Mouse (Mus musculus) gastrocnemius, adult 18-20 months (tissue): ENCODE results near the gene Fam178b. TPM values are rescaled to one million over a fixed set of nuclear protein-coding genes. Genes with fewer than 3 reads are reported as not detected.

Experiments
- DNase-seq: peaks from one replicate; pipeline ENCODE4 v3.0.0; 2021; ENCODE audit warnings: low spot score
- total RNA-seq, 2 experiments: library from RNA; stranded (reverse); gene quantifications; 2 replicates each; pipeline ENCODE4 v1.2.3; 2021

Fam178b gene
- total RNA-seq, 2 experiments from 2014 or later, result 0.43 to 0.59 TPM

DNA sequence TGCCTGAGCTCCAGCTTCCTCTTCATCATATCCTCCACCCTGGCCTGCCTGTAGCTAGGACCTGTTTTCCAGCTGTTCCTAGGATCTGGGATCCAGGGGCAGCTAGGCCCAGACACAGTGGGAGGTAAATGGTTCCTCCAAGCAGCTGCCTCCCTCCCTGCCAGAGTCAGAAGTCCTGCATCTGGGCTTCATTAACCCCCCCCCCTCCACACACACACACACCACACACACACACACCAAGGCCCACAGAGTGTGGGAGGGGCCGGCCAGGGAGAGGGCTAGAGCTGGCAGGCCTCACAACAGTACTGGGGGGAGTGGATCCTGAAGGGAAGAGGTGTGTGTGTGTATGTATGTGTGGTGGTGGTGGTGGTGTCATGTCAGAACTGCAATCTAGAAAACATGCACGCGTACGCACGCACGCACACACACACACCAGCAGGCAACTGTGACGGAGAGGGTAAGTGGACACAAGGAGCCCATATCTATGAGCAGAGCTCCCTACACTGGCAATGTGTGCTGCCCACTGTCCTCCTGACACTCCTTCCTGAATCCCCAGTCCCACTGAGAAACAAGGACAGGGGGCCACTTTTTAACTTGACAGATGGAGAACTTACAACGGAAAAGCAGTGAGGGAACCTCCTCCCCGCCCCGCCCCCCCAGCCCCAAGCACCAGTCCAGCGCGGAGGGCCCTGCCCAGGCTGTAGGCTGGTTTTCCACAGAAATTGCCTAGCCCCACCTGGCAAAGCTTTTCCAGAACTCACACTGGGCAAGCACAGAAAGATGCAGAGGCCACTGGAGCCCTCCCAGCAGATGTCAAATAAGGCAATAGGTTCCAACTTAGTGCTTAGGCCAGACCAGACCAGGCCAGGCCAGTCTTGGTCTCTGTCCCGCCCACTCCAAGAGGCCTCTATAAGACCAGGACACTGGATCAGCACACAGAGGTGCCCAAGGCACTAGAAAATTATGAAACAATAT is 94.2 kb downstream of the Fam178b start:
- DNase-seq, result peak; percentile 37

DNA sequence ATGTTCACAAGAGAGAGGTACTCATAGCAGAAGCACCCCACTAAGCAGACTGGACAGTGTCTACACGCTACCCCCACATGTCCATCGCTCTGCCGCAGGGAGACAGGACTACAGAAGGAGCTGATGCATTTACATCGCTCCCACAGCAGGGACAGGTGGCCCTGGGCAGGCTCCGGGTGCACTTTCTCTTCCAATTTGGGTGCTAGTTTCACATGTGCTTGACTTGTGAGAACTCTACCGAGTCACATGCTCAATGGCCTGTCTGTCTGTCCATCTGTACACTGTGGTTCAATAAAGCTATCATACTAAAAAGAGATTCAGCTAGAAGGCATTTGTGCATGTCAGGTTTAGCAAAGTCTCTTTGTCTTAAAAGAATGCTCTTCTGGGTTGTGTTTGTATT is 95.1 kb downstream of the Fam178b start:
- DNase-seq, result no peak

DNA sequence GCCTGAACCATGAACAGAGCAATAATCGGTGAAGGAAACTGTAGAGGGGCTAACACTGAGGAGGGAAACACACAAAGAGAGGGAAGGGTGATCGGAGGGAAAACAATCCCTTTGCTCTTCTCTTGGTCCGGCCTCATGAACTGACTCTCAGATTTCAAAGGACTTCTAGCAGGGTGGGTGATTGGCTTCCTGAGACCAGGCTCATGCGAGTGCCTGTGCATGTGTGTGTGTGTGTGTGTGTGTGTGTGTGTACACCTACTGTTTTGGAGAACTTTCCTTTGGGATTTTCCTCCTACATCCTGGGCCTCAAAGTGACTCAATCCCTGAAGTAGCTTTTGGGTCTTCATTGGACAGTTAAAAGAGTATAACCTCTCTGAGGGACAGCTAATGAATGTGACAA is 96.7 kb downstream of the Fam178b start:
- DNase-seq, result no peak

DNA sequence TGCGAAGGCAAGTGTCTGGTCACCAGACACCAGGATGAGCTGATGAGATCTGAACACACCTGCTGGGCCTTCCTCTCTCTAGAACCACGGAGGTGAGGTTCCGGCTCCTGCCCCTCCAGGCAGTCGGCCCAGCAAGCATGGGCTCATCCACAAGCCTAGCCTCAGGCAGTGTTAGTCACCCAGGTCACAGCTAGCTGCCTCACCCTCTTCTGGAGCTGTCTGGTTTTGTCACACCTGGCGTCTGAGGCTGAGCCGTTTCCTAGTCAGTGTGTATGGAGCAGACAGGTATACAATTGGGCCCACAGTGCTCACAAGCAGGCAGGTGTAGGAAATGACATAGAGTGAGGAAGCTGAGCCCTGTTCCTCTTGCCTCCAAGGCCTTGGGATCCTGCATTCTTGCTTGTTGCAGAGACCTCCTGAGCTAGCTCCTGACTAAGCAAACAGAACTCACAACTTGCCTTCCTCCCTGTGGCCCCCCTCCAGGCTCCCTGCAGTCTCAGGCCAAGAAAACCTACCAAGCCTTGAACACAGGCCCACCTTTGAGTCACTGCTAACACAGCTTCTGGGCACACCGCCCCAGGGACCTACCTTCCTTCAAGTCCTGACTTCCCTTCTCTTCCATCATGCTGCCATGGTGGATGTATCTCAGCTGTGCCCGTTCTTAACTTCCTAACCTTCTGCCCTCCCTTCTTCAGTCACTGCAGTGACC is 99.4 kb downstream of the Fam178b start:
- no peak for DNase-seq

DNA sequence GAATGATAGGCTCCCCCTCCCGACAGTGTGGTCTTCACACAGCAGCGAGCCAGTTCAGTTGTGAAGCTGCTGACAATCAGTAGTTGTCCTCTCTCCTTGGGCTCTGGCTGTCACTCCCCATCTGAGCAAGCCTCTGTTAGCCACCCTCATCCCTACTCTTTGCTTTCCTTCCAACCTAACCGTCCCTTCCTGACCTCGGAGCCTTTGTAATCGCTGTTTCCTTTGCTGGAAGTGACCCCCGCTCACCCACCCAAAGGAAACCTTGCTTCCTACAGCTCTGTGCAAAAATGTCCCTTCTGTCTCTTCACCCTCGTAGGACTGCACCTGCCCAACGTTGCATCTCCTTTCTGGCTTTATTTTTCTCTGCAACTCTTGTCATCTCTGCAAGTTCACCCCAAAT is 100.8 kb downstream of the Fam178b start:
- no peak for DNase-seq

DNA sequence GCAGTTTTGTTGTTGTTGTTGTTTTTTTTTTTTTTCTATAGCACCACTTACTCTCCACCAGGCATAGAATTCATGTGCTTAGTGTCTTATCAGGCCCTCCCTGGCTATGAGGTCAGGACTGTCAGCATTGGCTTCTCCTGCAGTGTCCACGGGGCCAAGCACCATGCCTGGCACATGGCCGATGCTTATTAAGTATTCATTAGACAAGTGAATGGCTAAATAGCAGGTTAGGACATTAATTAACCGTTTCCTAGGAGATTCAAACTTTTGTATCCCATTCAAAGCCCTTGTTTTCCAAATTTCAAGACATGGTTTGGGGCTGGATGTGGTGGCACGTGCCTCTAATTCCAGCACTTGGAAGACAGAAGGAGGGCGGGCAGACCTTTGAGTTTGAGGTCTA is 101.7 kb downstream of the Fam178b start:
- no peak for DNase-seq

DNA sequence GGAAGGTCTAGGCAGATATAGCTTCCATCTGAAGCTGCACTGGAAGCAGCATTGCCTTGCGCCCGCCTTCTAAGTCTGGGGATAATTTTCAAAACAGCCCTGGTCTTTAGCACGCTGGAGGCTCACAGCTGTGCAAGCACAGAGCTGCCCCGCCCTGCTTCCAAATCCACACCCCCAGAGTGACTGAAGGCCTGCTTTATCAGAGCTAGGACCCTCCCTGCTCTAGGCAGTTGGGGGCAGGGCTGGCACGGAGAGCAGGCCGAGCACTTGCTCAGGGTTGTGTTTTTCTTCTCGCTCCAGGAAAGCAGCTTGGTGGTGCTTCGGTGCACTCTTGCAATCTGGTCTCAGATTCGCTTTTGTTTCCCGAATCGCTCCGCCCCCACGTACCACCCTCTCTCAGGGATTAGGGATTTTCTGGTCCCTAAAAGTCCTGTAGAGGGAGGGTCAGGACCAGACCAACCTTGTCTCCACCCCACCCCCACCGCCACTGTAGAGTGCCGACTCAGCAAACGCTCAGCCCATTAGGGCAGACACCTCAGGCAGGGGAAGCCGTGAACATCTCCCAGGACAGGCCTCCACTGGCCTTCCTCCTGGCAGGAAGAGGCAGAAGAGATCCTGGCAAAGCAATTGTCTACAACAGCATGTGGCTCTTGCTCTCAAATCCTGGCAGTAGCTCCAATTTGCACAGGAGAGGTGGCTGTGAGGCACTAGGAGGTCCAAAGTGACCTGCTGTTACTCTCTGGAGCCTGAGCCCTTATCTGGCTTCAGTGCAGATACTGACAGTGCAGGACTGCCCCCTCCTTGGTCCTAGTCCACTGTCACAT is 102.4 kb downstream of the Fam178b start:
- peak; percentile 55 for DNase-seq

DNA sequence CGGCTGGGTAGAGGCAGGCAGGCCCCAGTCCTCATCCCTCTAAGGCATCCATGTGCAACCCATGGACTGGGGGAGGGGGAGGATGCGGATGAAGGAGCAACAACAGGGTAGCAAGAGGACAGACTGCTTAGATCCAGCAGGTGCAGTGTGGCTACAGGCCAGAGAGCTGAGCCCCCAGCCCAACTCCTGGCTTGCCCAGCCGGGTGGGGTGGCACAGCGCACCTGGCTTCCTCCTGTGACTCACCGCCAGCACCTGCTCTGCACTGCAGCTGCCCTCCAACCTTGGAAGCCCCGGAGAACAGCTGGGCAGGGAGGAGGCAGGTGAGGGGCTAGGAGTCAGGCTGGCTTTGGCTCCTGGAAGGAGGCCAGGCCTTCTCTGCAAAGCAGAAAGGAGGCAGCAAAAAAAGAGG is 103.0 kb downstream of the Fam178b start:
- DNase-seq, result no peak

DNA sequence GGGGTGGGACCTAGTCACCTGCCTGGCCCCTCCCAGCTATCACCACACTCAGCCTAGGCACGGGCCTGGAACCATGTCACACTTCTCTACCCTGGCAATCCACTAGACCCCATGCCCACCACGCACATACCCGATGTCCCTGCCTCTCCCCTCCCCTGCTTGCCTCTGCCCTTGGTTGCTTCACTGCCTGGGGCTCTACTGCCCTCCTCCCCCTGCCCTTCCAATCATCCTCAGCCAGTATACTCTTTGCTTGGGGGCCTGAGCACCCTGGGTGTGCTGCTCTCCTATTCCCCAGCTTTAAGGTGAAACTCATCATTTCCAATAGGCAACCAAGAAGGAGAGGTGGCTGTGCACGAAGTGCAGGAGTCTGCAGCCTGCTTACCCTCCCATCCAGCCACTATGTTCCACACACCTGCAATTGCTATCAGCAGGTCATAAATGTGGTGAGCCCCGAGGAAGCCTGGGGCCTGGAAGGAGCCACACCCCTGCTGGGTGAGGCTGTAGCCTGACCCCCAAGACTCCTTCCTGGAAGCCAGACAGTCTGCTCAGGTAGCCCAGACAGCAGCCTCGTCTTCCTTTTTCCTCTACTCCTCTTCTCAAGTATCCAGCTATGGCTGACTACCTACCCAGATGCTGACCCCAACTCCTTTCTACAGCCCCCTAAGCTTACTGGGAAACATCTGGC is 105.8 kb downstream of the Fam178b start:
- DNase-seq, result no peak

DNA sequence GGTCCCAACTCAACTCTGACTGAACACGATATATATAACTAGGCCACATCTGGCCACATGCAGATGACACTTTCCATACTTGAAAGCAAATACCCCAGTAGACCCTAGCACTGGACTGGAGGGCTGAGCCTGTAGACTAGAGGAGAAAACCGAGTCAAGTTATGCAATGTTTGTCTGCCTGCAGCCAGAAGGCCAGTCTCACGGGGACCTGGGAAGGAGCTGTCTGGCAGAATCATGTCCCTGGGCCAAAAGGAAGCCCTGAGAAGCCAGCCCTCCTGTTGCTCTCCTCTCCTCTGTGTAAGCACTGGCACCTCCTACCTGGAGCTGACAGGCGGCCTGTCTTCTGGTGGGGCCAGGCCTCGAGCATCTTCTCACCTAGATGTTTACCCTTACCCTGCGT is 107.6 kb downstream of the Fam178b start:
- DNase-seq, result no peak

DNA sequence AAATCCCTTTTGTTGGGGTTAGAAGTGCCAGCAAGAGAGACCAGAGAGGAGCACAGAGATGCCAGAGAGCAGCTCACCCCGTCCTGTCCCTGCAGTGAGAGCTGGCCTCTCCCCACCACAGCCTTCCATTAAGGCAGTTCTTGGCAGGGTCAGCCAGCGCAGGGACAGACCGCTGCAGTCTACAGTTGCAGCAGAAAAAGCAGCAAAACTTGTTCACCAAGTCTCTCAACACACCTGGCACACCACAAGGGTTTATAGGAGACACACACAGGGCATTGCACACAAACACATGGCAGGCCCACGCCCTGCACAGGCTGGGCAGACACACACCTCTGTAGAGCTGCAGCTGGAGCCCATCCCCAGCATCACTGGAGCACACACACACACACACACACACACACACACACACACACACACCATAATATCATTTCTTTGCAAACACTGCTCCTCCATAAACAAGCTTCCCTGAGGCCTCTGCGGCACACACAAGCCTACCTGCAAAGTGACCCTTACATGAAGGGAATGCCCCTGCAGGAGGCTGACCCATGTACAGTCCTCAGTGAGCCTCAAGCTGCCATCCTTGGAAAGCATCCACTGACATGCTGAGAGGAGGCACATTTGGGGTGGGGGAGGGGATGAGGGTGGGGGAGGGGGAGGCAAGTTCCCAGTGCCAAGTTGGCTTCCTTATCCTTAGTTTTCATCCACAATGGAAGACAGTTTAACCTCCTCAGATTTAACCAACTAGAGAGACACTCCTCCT is 108.6 kb downstream of the Fam178b start:
- no peak for DNase-seq

DNA sequence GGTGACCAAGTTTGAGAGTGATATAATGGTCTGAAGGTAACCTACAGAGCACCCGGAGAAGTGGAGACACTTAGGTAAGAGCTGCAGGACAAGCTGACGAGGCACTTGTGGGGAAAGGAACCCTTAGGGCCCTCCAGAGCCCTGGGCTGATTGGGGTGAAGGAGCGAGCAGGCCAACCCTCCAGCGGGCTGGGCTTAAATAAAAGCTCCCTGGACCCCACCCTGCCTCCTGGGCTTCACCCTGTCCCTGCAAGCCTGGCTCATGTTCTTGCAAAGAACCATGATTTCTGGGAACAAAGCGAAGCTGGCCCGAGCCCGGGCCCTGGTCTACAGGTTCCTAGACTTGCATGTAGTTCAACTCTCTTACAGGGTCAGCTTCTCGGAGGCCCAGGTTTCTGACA is 109.5 kb downstream of the Fam178b start:
- DNase-seq, result no peak

DNA sequence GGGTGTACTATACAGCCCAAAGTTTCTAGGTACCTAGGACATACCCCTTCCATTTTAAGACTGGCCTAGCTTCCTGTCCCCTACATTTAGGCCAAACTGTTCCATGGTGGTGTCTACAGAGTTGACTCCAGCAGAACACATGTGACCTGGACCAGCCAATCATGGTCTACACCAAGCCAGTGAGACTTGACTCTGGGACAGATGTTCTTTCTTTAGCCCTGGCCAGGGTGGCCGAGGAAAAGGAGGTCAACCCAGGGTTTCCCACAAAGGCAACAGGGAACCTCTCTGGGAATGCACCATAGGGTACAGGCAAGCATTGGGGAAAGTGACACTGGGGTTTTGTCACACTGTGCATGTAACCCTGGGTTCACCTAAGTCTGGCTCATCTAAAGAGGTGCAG is 110.3 kb downstream of the Fam178b start:
- peak; percentile 76 for DNase-seq

DNA sequence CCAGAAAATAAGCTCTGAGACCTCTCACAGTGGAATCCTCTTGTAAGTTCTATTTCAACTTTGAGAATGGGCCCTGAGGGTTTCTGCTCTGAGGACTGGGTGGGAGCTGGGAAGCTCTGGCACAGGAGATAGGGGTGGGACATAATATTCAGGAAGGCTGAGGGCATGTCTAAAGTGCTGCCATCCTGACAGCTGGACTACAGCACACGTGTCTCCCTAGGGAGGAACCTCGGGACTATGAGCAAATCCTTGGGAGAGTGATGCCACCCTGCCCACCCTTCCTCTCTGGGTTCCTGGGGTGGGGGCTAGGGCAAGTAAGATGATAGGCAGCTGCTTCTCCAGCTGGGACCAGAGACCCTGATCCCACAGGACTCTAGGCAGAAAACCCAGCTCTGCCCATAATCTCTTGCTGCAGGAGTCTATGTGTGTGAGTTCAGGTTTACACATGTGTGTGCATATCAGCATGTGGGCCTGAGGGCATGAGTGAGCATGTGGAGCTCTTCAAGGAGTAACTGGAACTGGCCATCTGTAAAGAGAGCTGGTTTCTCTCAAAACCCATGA is 110.8 kb downstream of the Fam178b start:
- no peak for DNase-seq

DNA sequence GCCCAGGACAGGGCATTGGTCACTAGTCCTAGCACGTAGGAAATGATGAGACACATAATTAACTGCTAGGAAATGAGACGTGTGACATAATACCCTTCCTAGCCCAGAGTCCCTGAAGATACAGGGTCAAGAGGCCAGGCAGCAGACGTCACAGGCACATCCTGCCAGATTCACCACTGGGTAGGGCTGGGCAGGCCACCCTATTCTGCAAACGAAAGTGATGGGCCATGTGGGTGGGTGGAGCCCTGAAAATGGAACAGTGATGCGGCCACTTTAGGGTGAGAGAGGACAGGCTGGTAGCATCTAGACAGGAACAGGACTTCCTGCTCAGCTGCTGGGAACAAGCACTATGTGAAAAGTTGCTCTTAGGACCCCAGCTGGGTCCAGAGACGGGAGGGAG is 111.4 kb downstream of the Fam178b start:
- DNase-seq, result peak; percentile 78

DNA sequence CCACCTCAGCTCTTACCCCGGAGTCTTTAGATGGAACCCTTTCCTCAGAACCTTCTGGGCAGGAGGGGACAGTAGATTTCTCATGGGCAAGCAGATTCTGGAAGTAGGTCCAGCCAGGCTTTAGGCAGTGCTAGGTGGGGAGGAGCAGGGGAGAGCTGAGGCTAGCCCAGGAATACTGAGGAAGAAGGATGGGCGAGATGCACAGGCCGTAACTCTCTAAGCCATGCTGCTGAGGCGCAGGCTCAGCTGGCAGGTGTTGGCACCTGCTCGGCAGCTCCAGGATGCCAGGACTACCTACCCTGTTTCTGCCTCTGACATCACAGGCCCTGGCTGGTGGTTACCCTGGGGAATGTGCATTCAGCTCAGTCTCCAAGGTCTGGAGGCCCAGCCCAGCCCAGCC is 112.7 kb downstream of the Fam178b start:
- DNase-seq, result no peak

DNA sequence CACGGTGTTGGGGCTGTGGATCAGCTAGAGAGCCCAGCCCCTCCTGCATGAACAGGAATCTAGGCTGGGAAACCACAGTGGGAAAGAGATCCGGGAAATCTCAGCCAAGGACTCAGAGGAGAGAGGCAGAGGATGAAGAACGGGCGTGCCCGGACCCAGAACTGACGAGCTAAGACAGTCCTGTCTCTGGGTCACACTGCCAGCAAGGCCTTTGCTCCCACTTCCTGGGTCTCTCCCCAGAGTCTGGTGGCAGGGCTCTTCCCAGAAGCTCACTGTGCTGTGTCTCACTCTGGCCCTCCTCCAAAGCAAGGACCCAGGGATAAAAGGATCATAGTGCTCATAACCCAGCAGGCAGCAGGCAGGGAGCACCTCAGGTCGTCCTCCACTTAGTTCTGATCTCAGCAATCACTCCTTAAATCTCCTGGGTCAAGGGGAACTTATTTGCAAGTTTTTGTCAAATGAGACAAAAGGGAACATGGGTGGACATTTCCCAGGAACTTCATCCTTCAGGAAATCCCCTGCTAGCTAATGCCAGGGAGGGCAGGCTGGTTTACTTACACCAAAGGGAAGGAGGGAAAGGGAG is 113.2 kb downstream of the Fam178b start:
- no peak for DNase-seq

DNA sequence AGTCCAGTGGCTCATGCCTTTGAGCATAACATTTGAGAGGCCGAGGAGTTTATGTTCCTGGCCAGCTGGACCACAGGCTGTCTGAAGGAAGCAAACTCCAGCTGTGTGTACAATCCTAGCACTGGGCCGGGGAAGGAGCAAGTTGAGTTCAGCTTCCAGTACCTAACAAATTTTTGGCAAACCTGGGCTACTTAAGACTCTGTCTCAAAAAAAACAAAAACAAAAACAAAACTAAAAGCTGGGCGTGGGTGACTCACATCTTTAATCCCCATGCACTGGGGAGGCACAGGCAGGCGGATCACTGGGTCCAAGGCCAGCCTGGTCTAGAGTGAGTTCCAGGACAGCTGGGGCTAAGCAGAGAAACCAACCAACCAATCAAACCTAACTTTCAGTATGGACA is 114.2 kb downstream of the Fam178b start:
- peak; percentile 44 for DNase-seq

DNA sequence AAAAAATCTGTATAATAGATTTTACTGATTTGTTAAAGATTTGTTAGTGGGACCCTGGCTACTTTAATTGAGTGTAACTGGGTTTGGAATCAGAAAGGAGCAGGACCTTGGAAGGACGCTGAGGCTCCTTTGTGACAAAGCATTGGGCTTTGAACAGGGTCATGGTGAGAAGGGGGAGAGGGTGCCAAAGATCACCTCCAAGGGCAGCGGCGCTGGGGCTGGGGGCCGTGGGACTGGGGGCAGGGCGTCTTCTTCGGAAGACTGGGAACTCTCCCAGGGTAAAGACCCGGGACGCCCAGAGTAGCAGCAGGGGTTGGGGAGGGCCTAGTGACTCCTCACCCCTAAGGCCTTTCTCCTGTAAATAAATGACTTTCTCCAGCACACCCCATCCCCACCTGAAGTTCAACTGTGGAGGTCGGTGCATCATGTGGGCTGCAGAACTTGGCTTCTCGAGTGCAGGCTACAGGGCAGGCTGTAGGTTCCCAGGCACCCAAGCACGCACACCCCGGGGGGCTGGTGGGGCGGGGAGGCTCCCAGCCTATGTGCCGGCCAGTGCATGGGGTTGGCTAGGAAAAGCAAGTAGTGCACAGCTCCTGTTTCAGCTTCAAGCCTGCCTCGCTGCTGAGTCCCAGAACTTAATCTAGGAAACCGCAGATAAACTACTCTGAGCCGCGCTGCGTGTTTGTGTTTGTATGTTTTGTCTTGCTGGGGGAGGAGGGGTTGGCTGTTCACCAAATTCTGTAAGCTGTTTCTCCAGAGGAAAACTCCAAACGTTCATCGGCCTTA is 115.0 kb downstream of the Fam178b start:
- no peak for DNase-seq
